Mouse (Mus musculus): ENCODE results near the gene Ptpn7.

Ptpn7 gene

GRCm38 (mm10) chr1:135158633-135159032, 26.1 kb downstream of the Ptpn7 start:
- DNase-seq (ENCODE audit: inconsistent ontology term) = no peak

GRCm38 (mm10) chr1:135159074-135159473, 26.6 kb downstream of the Ptpn7 start:
- DNase-seq (ENCODE audit: inconsistent ontology term) = peak; percentile 47

- DNase-seq (ENCODE audit: inconsistent ontology term) = no peak
These were observed 27.1 kb downstream of the Ptpn7 start for GRCm38 (mm10) chr1:135159556-135160123.

GRCm38 (mm10) chr1:135160411-135161050, 28.0 kb downstream of the Ptpn7 start:
- no peak for DNase-seq (ENCODE audit: inconsistent ontology term)

GRCm38 (mm10) chr1:135162720-135163119, 30.2 kb downstream of the Ptpn7 start:
- no peak for DNase-seq (ENCODE audit: inconsistent ontology term)

GRCm38 (mm10) chr1:135167435-135167834, 34.9 kb downstream of the Ptpn7 start, which contains the start of gene Gpr37l1:
Gene Gpr37l1 (minus strand): TSS chr1:135167681.
- no peak for DNase-seq (ENCODE audit: inconsistent ontology term)

GRCm38 (mm10) chr1:135168453-135169200, 36.1 kb downstream of the Ptpn7 start:
- no peak for DNase-seq (ENCODE audit: inconsistent ontology term)

- DNase-seq (ENCODE audit: inconsistent ontology term) = peak; percentile 66
These were observed 37.2 kb downstream of the Ptpn7 start for GRCm38 (mm10) chr1:135169556-135170224.

- DNase-seq (ENCODE audit: inconsistent ontology term) = no peak
These were observed 37.8 kb downstream of the Ptpn7 start for GRCm38 (mm10) chr1:135170299-135170698.

- no peak for DNase-seq (ENCODE audit: inconsistent ontology term)
These were observed 38.7 kb downstream of the Ptpn7 start for GRCm38 (mm10) chr1:135171202-135171601.

GRCm38 (mm10) chr1:135171984-135172383, 39.5 kb downstream of the Ptpn7 start:
- DNase-seq (ENCODE audit: inconsistent ontology term) = peak; percentile 78

GRCm38 (mm10) chr1:135173311-135173710, 40.8 kb downstream of the Ptpn7 start:
- no peak for DNase-seq (ENCODE audit: inconsistent ontology term)

GRCm38 (mm10) chr1:135175176-135175575, 42.7 kb downstream of the Ptpn7 start:
- DNase-seq (ENCODE audit: inconsistent ontology term) = no peak

GRCm38 (mm10) chr1:135177724-135178123, 45.2 kb downstream of the Ptpn7 start:
- DNase-seq (ENCODE audit: inconsistent ontology term) = no peak

GRCm38 (mm10) chr1:135178863-135179262, 46.4 kb downstream of the Ptpn7 start:
- DNase-seq (ENCODE audit: inconsistent ontology term) = no peak

- DNase-seq (ENCODE audit: inconsistent ontology term) = no peak
These were observed 48.3 kb downstream of the Ptpn7 start for GRCm38 (mm10) chr1:135180830-135181229.

GRCm38 (mm10) chr1:135181275-135181674, 48.8 kb downstream of the Ptpn7 start:
- no peak for DNase-seq (ENCODE audit: inconsistent ontology term)

- DNase-seq (ENCODE audit: inconsistent ontology term) = no peak
These were observed 49.6 kb downstream of the Ptpn7 start for GRCm38 (mm10) chr1:135181880-135182623.

GRCm38 (mm10) chr1:135182975-135183374, 50.5 kb downstream of the Ptpn7 start:
- no peak for DNase-seq (ENCODE audit: inconsistent ontology term)

- DNase-seq (ENCODE audit: inconsistent ontology term) = no peak
These were observed 50.9 kb downstream of the Ptpn7 start for GRCm38 (mm10) chr1:135183448-135183847.

- peak; percentile 91 for DNase-seq (ENCODE audit: inconsistent ontology term)
These were observed 51.6 kb downstream of the Ptpn7 start for GRCm38 (mm10) chr1:135183941-135184570.
